Mouse (Mus musculus) testis, adult 2 months (tissue): Measurements from ENCODE around the gene Mettl7b.

ENCODE experiments used
- CTCF ChIP-seq: fragments of 200-500 bp; IDR thresholded peaks from 2 replicates; pipeline ENCODE4 v1.5.1; 2012; ENCODE audit warnings: low read depth, mild to moderate bottlenecking, inconsistent platforms, low read length, moderate library complexity; ENCODE audit not compliant: control insufficient read depth, insufficient read depth, insufficient replicate concordance
- POLR2A ChIP-seq: fragments of 200-500 bp; IDR thresholded peaks from 2 replicates; pipeline ENCODE4 v1.6.1; 2012; ENCODE audit warnings: low read depth, mild to moderate bottlenecking, inconsistent platforms, low read length, moderate library complexity; ENCODE audit not compliant: control insufficient read depth

DNA sequence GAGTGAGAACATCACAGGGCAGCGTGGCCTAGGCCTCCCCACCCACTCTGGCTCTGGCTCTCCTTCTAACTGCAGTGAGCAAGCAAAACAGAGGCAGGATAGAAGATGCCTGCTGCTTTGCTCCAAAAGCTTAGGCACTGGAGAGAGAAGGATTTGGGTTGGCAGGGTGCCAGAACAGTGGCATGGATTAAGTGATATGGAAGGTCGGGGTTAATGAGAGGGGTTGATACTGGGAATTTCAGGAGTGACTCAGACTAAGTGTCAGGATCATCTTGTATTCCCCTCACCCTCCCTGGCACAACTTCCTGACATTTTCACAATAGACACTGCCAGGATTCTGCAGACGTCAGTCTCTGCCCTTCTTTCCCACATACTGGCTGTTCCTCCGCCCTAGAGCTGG is 32.4 kb downstream of the Mettl7b start:
- TF ChIP-seq CTCF = no peak
- TF ChIP-seq POLR2A = no peak
